Mouse (Mus musculus): ENCODE data around the gene Rprd1b.
"Not testable (repeated sequence)": the region's sequence is repeated elsewhere in the genome, so short reads cannot be mapped to it uniquely, and the experiment has no call there.

The Rprd1b gene

GRCm38 (mm10) chr2:158046186-158046585 is 17.9 kb downstream of the Rprd1b start:
- DNase-seq = no peak

- DNase-seq = peak; percentile 77 to 78
Measured at GRCm38 (mm10) chr2:158047903-158048302, 19.6 kb downstream of the Rprd1b start.

- DNase-seq = no peak
Measured at GRCm38 (mm10) chr2:158048718-158049117, 20.4 kb downstream of the Rprd1b start.

- DNase-seq = no peak
Measured at GRCm38 (mm10) chr2:158050116-158050515, 21.8 kb downstream of the Rprd1b start.

GRCm38 (mm10) chr2:158054596-158054995 is 26.3 kb downstream of the Rprd1b start:
- DNase-seq = no peak

- DNase-seq = not testable (repeated sequence)
Measured at GRCm38 (mm10) chr2:158055383-158055782, 27.1 kb downstream of the Rprd1b start.

GRCm38 (mm10) chr2:158057030-158057429 is 28.7 kb downstream of the Rprd1b start:
- DNase-seq = peak; percentile 89 to 94

- DNase-seq = peak; percentile 88 to 91
Measured at GRCm38 (mm10) chr2:158058534-158058933, 30.2 kb downstream of the Rprd1b start.

GRCm38 (mm10) chr2:158059666-158060105 is 31.4 kb downstream of the Rprd1b start:
- DNase-seq = no peak

- no peak for DNase-seq
Measured at GRCm38 (mm10) chr2:158063036-158063435, 34.7 kb downstream of the Rprd1b start.

- DNase-seq = peak in 1 of 2 experiments; percentile 30
Measured at GRCm38 (mm10) chr2:158064571-158065048, 36.3 kb downstream of the Rprd1b start.

GRCm38 (mm10) chr2:158065064-158065463 is 36.8 kb downstream of the Rprd1b start:
- DNase-seq = no peak

- no peak for DNase-seq
Measured at GRCm38 (mm10) chr2:158066456-158066855, 38.2 kb downstream of the Rprd1b start.

- no peak for DNase-seq
Measured at GRCm38 (mm10) chr2:158067260-158067824, 39.0 kb downstream of the Rprd1b start.

- no peak for DNase-seq
Measured at GRCm38 (mm10) chr2:158068444-158068971, 40.2 kb downstream of the Rprd1b start.

GRCm38 (mm10) chr2:158070885-158071632 is 42.8 kb downstream of the Rprd1b start:
- no peak for DNase-seq

GRCm38 (mm10) chr2:158071633-158071995 is 43.3 kb downstream of the Rprd1b start:
- DNase-seq = no peak

GRCm38 (mm10) chr2:158074835-158075234 is 46.5 kb downstream of the Rprd1b start:
- no peak for DNase-seq

- DNase-seq = no peak
Measured at GRCm38 (mm10) chr2:158076690-158077089, 48.4 kb downstream of the Rprd1b start.

- DNase-seq = no peak
Measured at GRCm38 (mm10) chr2:158077981-158078380, 49.7 kb downstream of the Rprd1b start.

GRCm38 (mm10) chr2:158078971-158079370 is 50.7 kb downstream of the Rprd1b start:
- no peak for DNase-seq

- DNase-seq = no peak
Measured at GRCm38 (mm10) chr2:158079843-158080395, 51.6 kb downstream of the Rprd1b start.

- DNase-seq = no peak
Measured at GRCm38 (mm10) chr2:158080622-158081241, 52.4 kb downstream of the Rprd1b start.

Measured in cerebellum, adult 18-20 months (tissue).